Comparison of ENCODE assay signal across 8 mouse cellular contexts in genomic region chr10:61715462-61715837, GRCm38 (mm10). TPM values are rescaled to one million over a fixed set of nuclear protein-coding genes. Genes with fewer than 3 reads are reported as not detected.
A peak's percentile ranks its signal among the peaks of the same experiment; 100 is the strongest.
DNase-seq lines count a peak whose midpoint lies in the region; ATAC-seq and TF ChIP-seq lines count a peak whose summit lies in the region.

No protein-coding gene starts in this region.

- H3K9ac ChIP-seq in lung, embryonic 16.5 days (ENCODE audit: low read length) = peak overlapping the region; percentile 60
- H3K9ac ChIP-seq in limb, embryonic 12.5 days (replicated peaks) = peak overlapping the region; percentile 56

- no peaks in the 10 kb centered on the region for H3K36me3 ChIP-seq in lung, embryonic 16.5 days (ENCODE audit: control insufficient read depth, insufficient read depth, low read length)
- H3K36me3 ChIP-seq in forebrain, embryonic 10.5 days (replicated peaks) = no peaks in the 10 kb centered on the region
- no peaks in the 10 kb centered on the region for H3K36me3 ChIP-seq in limb, embryonic 12.5 days

- H3K4me3 ChIP-seq in lung, embryonic 16.5 days (ENCODE audit: low read length) = peak overlapping the region; percentile 71
- H3K4me3 ChIP-seq in forebrain, embryonic 10.5 days = peak overlapping the region; percentile 60
- H3K4me3 ChIP-seq in limb, embryonic 12.5 days (replicated peaks) = peak overlapping the region; percentile 60
- peak overlapping the region; percentile 70 for H3K4me3 ChIP-seq in olfactory bulb, adult 2 months (ENCODE audit: insufficient read depth, low read depth, low read length)

- no peak for ATAC-seq in lung, embryonic 16.5 days (ENCODE audit: low read depth)
- ATAC-seq in limb, embryonic 12.5 days (ENCODE audit: insufficient number of reproducible peaks, insufficient read depth, low FRiP score, low TSS enrichment, low read depth) = 0 out of 2 replicates have a peak, but pooled peaks have one; percentile 60

- no peak for TF ChIP-seq CTCF in olfactory bulb, adult 2 months (IDR thresholded peaks at IDR 0.05; ENCODE audit: insufficient read depth, low read depth, low read length)

- H3K27ac ChIP-seq in lung, embryonic 16.5 days (ENCODE audit: low read length) = no peak overlapping the region
- H3K27ac ChIP-seq in forebrain, embryonic 10.5 days = peak overlapping the region; percentile 67
- H3K27ac ChIP-seq in limb, embryonic 12.5 days = no peak overlapping the region
- no peak overlapping the region for H3K27ac ChIP-seq in olfactory bulb, adult 2 months (ENCODE audit: insufficient read depth, low read depth, low read length)

- H3K4me1 ChIP-seq in lung, embryonic 16.5 days (replicated peaks; ENCODE audit: control insufficient read depth, insufficient read depth, low read length) = peaks cover 7% of the 10 kb centered on the region
- peaks cover 16% of the 10 kb centered on the region for H3K4me1 ChIP-seq in forebrain, embryonic 10.5 days
- H3K4me1 ChIP-seq in limb, embryonic 12.5 days (replicated peaks) = peaks cover 7% of the 10 kb centered on the region
- H3K4me1 ChIP-seq in olfactory bulb, adult 2 months (ENCODE audit: control insufficient read depth, insufficient read depth, low read length) = peaks cover 8% of the 10 kb centered on the region

- TF ChIP-seq POLR2A in olfactory bulb, adult 2 months (IDR thresholded peaks at IDR 0.05; ENCODE audit: insufficient read depth, low read depth, low read length) = no peak

- no peaks in the 10 kb centered on the region for H3K9me3 ChIP-seq in lung, embryonic 16.5 days (ENCODE audit: control insufficient read depth, low read length)
- no peaks in the 10 kb centered on the region; the same call in 1 of the 2 replicates for H3K9me3 ChIP-seq in forebrain, embryonic 10.5 days
- H3K9me3 ChIP-seq in limb, embryonic 12.5 days = no peaks in the 10 kb centered on the region

- H3K27me3 ChIP-seq in lung, embryonic 16.5 days (ENCODE audit: control insufficient read depth, insufficient read depth, low read depth, low read length) = no peaks in the 10 kb centered on the region
- peaks cover 37% of the 10 kb centered on the region for H3K27me3 ChIP-seq in forebrain, embryonic 10.5 days (ENCODE audit: poor library complexity, severe bottlenecking)
- no peaks in the 10 kb centered on the region for H3K27me3 ChIP-seq in limb, embryonic 12.5 days

- no peak for DNase-seq in lung, postnatal 10 days
- DNase-seq in forebrain, embryonic 10.5 days (ENCODE audit: extremely low spot score, low spot score) = no peak
- DNase-seq in thymus, postnatal 25 days = no peak
- DNase-seq in adrenal gland, adult 18-20 months (ENCODE audit: low spot score in 2 of 2) = no peak
- DNase-seq in adrenal gland, postnatal 10 days = no peak

- 5% methylated on average over 11 of the region's 11 CpGs for WGBS in lung, embryonic 16.5 days
- 4% methylated on average over 11 of the region's 11 CpGs for WGBS in forebrain, embryonic 10.5 days
- WGBS in limb, embryonic 12.5 days = 3% methylated on average over 11 of the region's 11 CpGs
- WGBS in olfactory bulb, adult 2 months = 5% methylated on average over 11 of the region's 11 CpGs

- peak overlapping the region; percentile 83 for H3K4me2 ChIP-seq in lung, embryonic 16.5 days (ENCODE audit: low read depth, low read length)
- peak overlapping the region; percentile 89 for H3K4me2 ChIP-seq in limb, embryonic 12.5 days

RNA-seq across cellular contexts. Expression of gene Aifm2, which starts 0.4 kb away (rescaled TPM):
- 15.2 and 16.9 TPM in 2 replicates for polyA plus RNA-seq in lung, embryonic 16.5 days (2015; fragmentation: Nextera tagmentation; extraction: Ambion mirVana)
- polyA plus RNA-seq in forebrain, embryonic 10.5 days (2016; fragmentation: Nextera tagmentation; extraction: Ambion mirVana) = 8.9 and 9.2 TPM in 2 replicates
- polyA plus RNA-seq in limb, embryonic 12.5 days (2016; fragmentation: Nextera tagmentation; extraction: Ambion mirVana) = 10.8 and 12.2 TPM in 2 replicates
- polyA plus RNA-seq in olfactory bulb, adult 2 months (2012; ENCODE audit: insufficient read depth, insufficient read length, low replicate concordance, missing spikeins) = not detected in 2 replicates
- total RNA-seq in adrenal gland, adult 18-20 months (2021) = 100 to 1,000 TPM; 238 to 400 TPM
- total RNA-seq in adrenal gland, postnatal 10 days (2021) = 100 to 1,000 TPM; 292 TPM

RNA-seq across cellular contexts. Expression of gene Tysnd1, which starts 20.1 kb away (rescaled TPM):
- 17.8 and 19.2 TPM in 2 replicates for polyA plus RNA-seq in lung, embryonic 16.5 days (2015; fragmentation: Nextera tagmentation; extraction: Ambion mirVana)
- polyA plus RNA-seq in forebrain, embryonic 10.5 days (2016; fragmentation: Nextera tagmentation; extraction: Ambion mirVana) = 25.5 and 26.3 TPM in 2 replicates
- 43.7 and 45.7 TPM in 2 replicates for polyA plus RNA-seq in limb, embryonic 12.5 days (2016; fragmentation: Nextera tagmentation; extraction: Ambion mirVana)
- not detected in 2 replicates for polyA plus RNA-seq in olfactory bulb, adult 2 months (2012; ENCODE audit: insufficient read depth, insufficient read length, low replicate concordance, missing spikeins)
- total RNA-seq in adrenal gland, adult 18-20 months (2021) = 100 to 1,000 TPM in 1 of 2 experiments, 10 to 100 TPM in 1; 82.4 to 130 TPM
- total RNA-seq in adrenal gland, postnatal 10 days (2021) = 10 to 100 TPM; 84.3 to 87.3 TPM

RNA-seq across cellular contexts. Expression of gene Sar1a, which starts 35.4 kb away (rescaled TPM):
- 230 and 231 TPM in 2 replicates for polyA plus RNA-seq in lung, embryonic 16.5 days (2015; fragmentation: Nextera tagmentation; extraction: Ambion mirVana)
- 225 and 226 TPM in 2 replicates for polyA plus RNA-seq in forebrain, embryonic 10.5 days (2016; fragmentation: Nextera tagmentation; extraction: Ambion mirVana)
- polyA plus RNA-seq in limb, embryonic 12.5 days (2016; fragmentation: Nextera tagmentation; extraction: Ambion mirVana) = 239 TPM in 2 replicates
- 703 TPM in 1 of 2 replicates, not detected in the other for polyA plus RNA-seq in olfactory bulb, adult 2 months (2012; ENCODE audit: insufficient read depth, insufficient read length, low replicate concordance, missing spikeins)
- total RNA-seq in adrenal gland, adult 18-20 months (2021) = 100 to 1,000 TPM; 198 to 216 TPM
- 100 to 1,000 TPM; 161 to 179 TPM for total RNA-seq in adrenal gland, postnatal 10 days (2021)
